Mouse (Mus musculus) liver, postnatal 0 days (tissue): ENCODE data around the gene S100a2. TPM values are rescaled to one million over a fixed set of nuclear protein-coding genes. Genes with fewer than 3 reads are reported as not detected.

Experiments used
- ATAC-seq: fragments of 200-750 bp; cut with Nextera tagmentation; 2 replicates; pipeline ENCODE4 v1.8.0; 2017; ENCODE audit warnings: mild to moderate bottlenecking, moderate library complexity
- DNase-seq: peaks from one replicate; pipeline ENCODE4 v3.0.0-alpha.2; 2016
- H3K27ac ChIP-seq: fragments of 300-500 bp; sonication (generic); 2 replicates; pipeline ENCODE4 v1.5.1; 2014; ENCODE audit warnings: antibody characterized with exemption, moderate library complexity, mild to moderate bottlenecking, low read depth
- H3K27me3 ChIP-seq: fragments of 300-500 bp; sonication (generic); 2 replicates; pipeline ENCODE4 v1.6.1; 2014; ENCODE audit warnings: low read length, control low read depth, mixed read lengths; ENCODE audit not compliant: insufficient read depth
- H3K36me3 ChIP-seq: fragments of 300-500 bp; sonication (generic); replicated peaks from 2 replicates; pipeline ENCODE4 v1.6.1; 2014; ENCODE audit warnings: mild to moderate bottlenecking, control low read depth, low read length, moderate library complexity, mixed read lengths; ENCODE audit not compliant: insufficient read depth
- H3K4me1 ChIP-seq: fragments of 300-500 bp; sonication (generic); 2 replicates; pipeline ENCODE4 v1.6.1; 2014; ENCODE audit warnings: antibody characterized with exemption, mild to moderate bottlenecking, control low read depth; ENCODE audit not compliant: insufficient read depth
- H3K4me2 ChIP-seq: fragments of 300-500 bp; sonication (generic); 2 replicates; pipeline ENCODE4 v1.6.1; 2014; ENCODE audit warnings: low read depth, mild to moderate bottlenecking, low read length, moderate library complexity, mixed read lengths
- H3K4me3 ChIP-seq: fragments of 300-500 bp; sonication (generic); 2 replicates; pipeline ENCODE4 v1.5.1; 2014; ENCODE audit warnings: low read depth, low read length
- H3K9ac ChIP-seq: fragments of 300-500 bp; sonication (generic); replicated peaks from 2 replicates; pipeline ENCODE4 v1.6.1; 2014; ENCODE audit warnings: mild to moderate bottlenecking, moderate library complexity
- H3K9me3 ChIP-seq: fragments of 300-500 bp; sonication (generic); 2 replicates; pipeline ENCODE4 v1.6.1; 2016; ENCODE audit warnings: mild to moderate bottlenecking, control low read depth, low read length, mixed read lengths
- CTCF ChIP-seq: sonication (generic); IDR thresholded peaks from 2 replicates; pipeline ENCODE4 v1.5.1; 2016; ENCODE audit warnings: antibody characterized with exemption, low read depth
- EP300 ChIP-seq: IDR thresholded peaks from 2 replicates; pipeline ENCODE4 v1.6.1; 2016; ENCODE audit warnings: antibody characterized with exemption, low read depth, mild to moderate bottlenecking
- WGBS: fragments of 180-500 bp; shearing (Covaris S2); extraction: QIAGEN DNeasy Blood & Tissue Kit; methylation state at CpG from one replicate; pipeline ENCODE4 v1.1.7; 2014; ENCODE audit not compliant: insufficient replicate concordance; 5-methylcytosine and 5-hydroxymethylcytosine counted together
- polyA plus RNA-seq: library from polyadenylated mRNA; unstranded; fragments of >200 nt; fragmentation: Nextera tagmentation; extraction: Ambion mirVana; gene quantifications from 2 replicates; pipeline ENCODE4 v1.2.1, GENCODE M21; 2015

S100a2 gene
- polyA plus RNA-seq, 1 experiment from 2014 or later: not detected

DNA sequence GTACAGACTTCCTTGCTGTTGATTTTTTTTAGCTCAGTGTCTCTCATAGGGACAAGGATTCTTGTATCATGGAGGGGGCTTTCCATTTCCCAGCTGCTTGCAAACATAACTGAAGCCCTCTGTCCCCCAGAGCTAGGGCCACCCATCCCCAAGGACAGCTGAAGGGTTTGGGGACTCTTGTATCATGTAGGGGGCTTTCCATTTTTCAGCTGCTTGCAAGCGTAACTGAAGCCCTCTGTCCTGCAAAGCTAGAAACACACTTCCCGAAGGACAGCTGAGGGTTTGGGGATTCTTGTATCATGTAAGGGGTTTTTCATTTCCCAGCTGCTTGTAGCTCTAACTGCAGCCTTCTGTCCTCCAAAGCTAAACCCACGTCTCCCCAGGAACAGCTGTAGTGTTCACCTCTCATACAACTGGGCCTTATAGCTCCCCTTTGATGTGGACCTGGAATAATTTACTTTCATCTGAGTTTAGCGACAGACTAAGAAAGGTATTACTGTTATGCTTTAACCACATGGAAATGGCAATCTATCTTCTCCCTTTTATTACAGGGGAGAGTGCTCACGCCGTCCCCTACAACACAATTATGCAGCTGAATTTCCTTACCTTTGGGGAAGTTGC lies 29.9 kb upstream of the S100a2 start, which contains the start of gene S100a3:
TSS of gene S100a3 (plus strand) at position 571 of the 621 bp plus-strand sequence.
- no peak for TF ChIP-seq EP300
- TF ChIP-seq CTCF: no peak
- 71% methylated on average over 6 of the region's 6 CpGs for WGBS
- Histone ChIP-seq H3K9ac (no peak within 1 kb of the TSS), H3K4me2 (no peak within 1 kb of the TSS), H3K4me3 (no peak within 1 kb of the TSS), H3K4me1 (no peaks in the 10 kb centered on the region), H3K9me3 (no peaks in the 10 kb centered on the region), H3K27ac (no peak within 1 kb of the TSS), H3K36me3 (no peaks in the 10 kb centered on the region), H3K27me3 (no peaks in the 10 kb centered on the region)
- DNase-seq: no peak
- no peak for ATAC-seq

DNA sequence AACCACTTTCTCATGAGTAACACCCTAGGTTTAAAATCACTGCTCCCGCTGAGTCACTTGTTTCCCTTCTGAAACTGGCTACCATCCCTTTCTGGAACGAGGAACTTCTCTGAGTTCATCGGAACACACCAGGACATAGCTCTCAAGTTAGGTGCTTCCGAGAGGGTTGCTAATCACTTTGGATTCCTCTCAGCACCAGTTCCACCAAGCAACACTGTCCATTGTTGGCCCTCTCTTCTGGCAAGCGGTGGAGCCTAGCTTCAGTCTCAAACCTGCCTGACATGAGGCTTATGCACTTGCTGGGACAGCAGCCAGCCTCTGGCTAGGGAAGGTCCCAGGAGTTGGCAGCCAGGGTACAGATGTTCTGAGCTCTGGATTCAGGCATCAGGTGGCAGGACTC lies 15.4 kb upstream of the S100a2 start:
- Histone ChIP-seq H3K9me3 (no peaks in the 10 kb centered on the region), H3K4me3 (no peak overlapping the region), H3K27me3 (no peaks in the 10 kb centered on the region), H3K4me2 (no peak overlapping the region), H3K9ac (no peak overlapping the region), H3K36me3 (no peaks in the 10 kb centered on the region), H3K27ac (no peak overlapping the region), H3K4me1 (no peaks in the 10 kb centered on the region)
- DNase-seq (no peak), ATAC-seq (no peak)
- 67% methylated on average over 5 of the region's 5 CpGs for WGBS
- TF ChIP-seq CTCF (no peak), EP300 (no peak)

DNA sequence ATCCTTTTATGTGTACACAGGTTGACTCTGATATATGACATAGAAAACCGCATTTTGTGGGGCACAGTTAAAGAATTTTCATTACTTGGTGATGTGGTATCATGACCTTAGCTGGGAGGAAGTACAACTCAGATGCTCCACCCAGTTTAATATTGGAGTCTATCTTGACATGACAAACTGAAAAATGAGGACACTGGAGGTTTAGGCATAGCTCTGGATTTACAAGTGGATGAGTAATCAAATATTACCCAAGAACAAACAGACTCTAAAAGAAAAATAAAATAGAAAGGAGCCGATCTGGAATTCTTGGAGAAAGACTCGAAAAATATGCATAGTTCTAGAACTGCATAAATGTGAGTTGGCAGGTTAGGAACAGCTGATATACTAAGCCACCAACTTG lies 14.7 kb upstream of the S100a2 start:
- H3K36me3 ChIP-seq: no peaks in the 10 kb centered on the region
- no peak overlapping the region for H3K4me2 ChIP-seq
- H3K4me3 ChIP-seq: no peak overlapping the region
- no peaks in the 10 kb centered on the region for H3K27me3 ChIP-seq
- WGBS: 69% methylated on average over 3 of the region's 3 CpGs
- ATAC-seq: no peak
- no peak for DNase-seq
- TF ChIP-seq EP300: no peak
- no peak for TF ChIP-seq CTCF
- H3K27ac ChIP-seq: no peak overlapping the region
- H3K4me1 ChIP-seq: no peaks in the 10 kb centered on the region
- H3K9ac ChIP-seq: no peak overlapping the region
- H3K9me3 ChIP-seq: no peaks in the 10 kb centered on the region

DNA sequence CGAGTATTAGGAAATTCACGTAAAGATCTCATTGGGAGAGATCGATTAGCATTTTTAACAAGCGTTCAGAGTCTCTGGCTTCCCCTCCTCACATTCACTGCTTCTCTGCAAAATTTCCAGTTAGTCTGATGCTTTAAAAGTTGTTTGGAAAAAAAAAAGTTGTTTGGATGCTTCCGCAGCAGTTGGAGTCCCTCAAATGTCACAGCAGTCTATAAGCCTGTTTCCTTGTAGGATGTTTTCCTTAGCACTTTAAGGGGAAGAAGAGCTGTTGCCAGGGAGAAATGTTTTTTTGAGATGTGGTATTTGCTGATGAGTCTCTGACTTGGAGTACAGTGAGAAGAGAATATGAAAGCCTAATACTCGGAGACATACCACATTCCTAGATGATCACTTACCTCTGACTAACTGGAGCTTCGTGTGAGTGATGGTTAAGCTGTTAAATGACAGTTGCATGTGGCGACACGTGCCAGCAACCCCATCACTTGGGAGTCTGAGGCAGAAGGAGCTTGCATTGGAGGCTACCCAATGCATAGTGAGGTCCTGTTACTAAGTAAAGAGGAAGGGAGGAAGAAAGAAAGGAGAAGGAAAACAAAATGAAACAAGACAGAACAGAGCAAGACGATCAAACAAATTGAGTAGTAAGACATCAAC lies 13.6 kb upstream of the S100a2 start:
- no peaks in the 10 kb centered on the region for H3K27me3 ChIP-seq

DNA sequence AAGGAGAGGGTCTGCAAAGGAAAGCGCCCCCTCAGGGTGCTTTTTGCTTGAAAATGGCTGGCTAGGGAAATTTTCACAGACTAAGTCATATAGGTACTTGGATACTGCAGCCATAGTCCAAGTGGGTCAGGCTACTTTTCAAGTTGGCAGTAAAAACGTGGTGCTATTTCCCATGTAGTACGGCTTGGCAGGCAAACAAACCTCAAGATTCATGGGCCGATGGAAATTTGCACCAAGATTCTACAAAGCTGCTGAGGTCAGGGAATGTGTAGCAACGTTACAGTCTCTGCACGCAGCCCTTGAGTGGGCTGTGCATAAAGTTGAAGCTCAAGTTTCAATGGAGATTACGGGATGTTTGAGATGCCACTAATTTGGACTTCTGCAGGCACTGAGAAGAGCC lies 10.6 kb upstream of the S100a2 start:
- Histone ChIP-seq H3K9ac (no peak overlapping the region), H3K4me3 (no peak overlapping the region), H3K36me3 (no peaks in the 10 kb centered on the region), H3K27me3 (no peaks in the 10 kb centered on the region), H3K9me3 (no peaks in the 10 kb centered on the region), H3K4me1 (no peaks in the 10 kb centered on the region), H3K27ac (no peak overlapping the region), H3K4me2 (no peak overlapping the region)
- ATAC-seq (no peak), DNase-seq (no peak)
- WGBS: 73% methylated on average over 7 of the region's 7 CpGs
- no peak for TF ChIP-seq CTCF
- TF ChIP-seq EP300: no peak

More for the DNA sequence above, 13.6 kb upstream of the S100a2 start:
- no peaks in the 10 kb centered on the region for H3K36me3 ChIP-seq
- H3K9me3 ChIP-seq: no peaks in the 10 kb centered on the region
- no peak for TF ChIP-seq EP300
- no peak overlapping the region for H3K4me3 ChIP-seq
- no peak overlapping the region for H3K9ac ChIP-seq
- H3K27ac ChIP-seq: no peak overlapping the region
- DNase-seq (no peak), ATAC-seq (no peak)
- H3K4me2 ChIP-seq: no peak overlapping the region
- WGBS: 72% methylated on average over 10 of the region's 10 CpGs
- H3K4me1 ChIP-seq: no peaks in the 10 kb centered on the region

DNA sequence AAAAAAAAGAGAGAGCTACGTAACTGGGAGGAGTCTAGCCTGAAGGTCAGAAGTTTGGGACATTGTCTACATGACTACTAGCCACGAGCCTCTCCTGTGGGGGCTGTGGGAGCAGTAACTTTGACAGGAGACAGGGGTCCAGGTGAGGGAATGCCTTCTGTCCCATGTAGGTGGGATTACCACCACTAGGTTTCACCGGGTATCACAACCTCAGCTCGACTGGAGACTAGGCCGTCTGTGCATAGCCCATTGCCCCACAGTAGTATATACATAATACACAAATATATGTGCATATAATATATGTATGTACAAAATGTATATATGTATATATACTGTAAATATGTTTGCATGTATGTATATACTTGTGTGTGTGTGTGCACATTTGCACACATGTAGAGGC lies 8.9 kb upstream of the S100a2 start:
- H3K4me1 ChIP-seq: no peaks in the 10 kb centered on the region
- no peak overlapping the region for H3K4me2 ChIP-seq
- H3K36me3 ChIP-seq: no peaks in the 10 kb centered on the region
- WGBS: 83% methylated on average over 5 of the region's 5 CpGs
- H3K27ac ChIP-seq: no peak overlapping the region
- no peaks in the 10 kb centered on the region for H3K9me3 ChIP-seq
- ATAC-seq (no peak), DNase-seq (no peak)
- H3K9ac ChIP-seq: no peak overlapping the region
- no peaks in the 10 kb centered on the region for H3K27me3 ChIP-seq
- H3K4me3 ChIP-seq: no peak overlapping the region
- no peak for TF ChIP-seq CTCF
- TF ChIP-seq EP300: no peak
